8 mouse cellular contexts compared by ENCODE assay signal in genomic region chr3:32817357-32818326, GRCm38 (mm10). TPM values are rescaled to one million over a fixed set of nuclear protein-coding genes. Genes with fewer than 3 reads are reported as not detected.
DNase-seq lines count a peak whose midpoint lies in the region; ATAC-seq and TF ChIP-seq lines count a peak whose summit lies in the region.

Gene Usp13 (plus strand): TSS chr3:32817546.

- TF ChIP-seq POLR2A in ES-Bruce4 (IDR thresholded peaks at IDR 0.05; ENCODE audit: insufficient read depth, low read length): no peak
- no peak for TF ChIP-seq POLR2A in lung, adult 2 months (IDR thresholded peaks at IDR 0.05; ENCODE audit: borderline replicate concordance, extremely low read depth, low read depth, low read length)

- no peaks in the 10 kb centered on the region for H3K9me3 ChIP-seq in ES-Bruce4 (replicated peaks; ENCODE audit: control insufficient read depth, insufficient read depth, low read length, poor library complexity, severe bottlenecking)
- H3K9me3 ChIP-seq in forebrain, postnatal 0 days (ENCODE audit: low read length): no peaks in the 10 kb centered on the region

- no peak within 1 kb of the TSS for H3K27ac ChIP-seq in ES-Bruce4 (ENCODE audit: insufficient read depth, low read length)
- peak within 1 kb of the TSS; percentile 93 for H3K27ac ChIP-seq in forebrain, postnatal 0 days (ENCODE audit: low read depth, low read length)

- TF ChIP-seq EP300 in ES-Bruce4 (IDR thresholded peaks at IDR 0.05; ENCODE audit: insufficient read depth, low read depth, low read length): no peak

- H3K4me3 ChIP-seq in ES-Bruce4 (ENCODE audit: low read depth, low read length): peak within 1 kb of the TSS; percentile 78
- H3K4me3 ChIP-seq in forebrain, postnatal 0 days (ENCODE audit: low read depth, low read length): peak within 1 kb of the TSS; percentile 61
- H3K4me3 ChIP-seq in lung, adult 2 months (replicated peaks; ENCODE audit: extremely low read depth, low read depth, low read length): peak within 1 kb of the TSS; percentile 76

- peaks cover 1% of the 10 kb centered on the region for H3K27me3 ChIP-seq in ES-Bruce4 (ENCODE audit: control insufficient read depth, insufficient read depth, low read length, poor library complexity, severe bottlenecking)
- H3K27me3 ChIP-seq in forebrain, postnatal 0 days (ENCODE audit: insufficient read depth, low read length): no peaks in the 10 kb centered on the region

- DNase-seq in cerebellum, adult 18-20 months: peak; percentile 71 to 82
- DNase-seq in forebrain, postnatal 0 days: peak; percentile 77
- peak; percentile 65 for DNase-seq in heart, postnatal 25 days (ENCODE audit: low spot score)
- peak; percentile 31 to 54 for DNase-seq in layer of hippocampus, adult 8-10 months (ENCODE audit: low spot score in 2 of 2)
- peak; percentile 68 for DNase-seq in lung, adult 2 months
- DNase-seq in ovary, postnatal 36 days (ENCODE audit: low spot score): peak; percentile 75

- intact Hi-C loops in heart, postnatal 25 days (cut with DNase I): loop anchor here (5.0 kb wide), 1 partner anchor 65 kb away; no protein-coding TSS in a partner anchor

- TF ChIP-seq CTCF in ES-Bruce4 (IDR thresholded peaks at IDR 0.05; ENCODE audit: low read depth, low read length): no peak
- TF ChIP-seq CTCF in forebrain, postnatal 0 days (IDR thresholded peaks at IDR 0.05; ENCODE audit: low read depth): peak; percentile 64
- TF ChIP-seq CTCF in lung, adult 2 months (IDR thresholded peaks at IDR 0.05; ENCODE audit: insufficient read depth, low read length): no peak

- peak within 1 kb of the TSS; percentile 77 for H3K4me2 ChIP-seq in forebrain, postnatal 0 days (ENCODE audit: low read depth)

- H3K4me1 ChIP-seq in ES-Bruce4 (ENCODE audit: control insufficient read depth, insufficient read depth, low read length): peaks cover 2% of the 10 kb centered on the region
- 0 out of 2 replicates have a peak, but pooled peaks cover 4% of the 10 kb centered on the region for H3K4me1 ChIP-seq in forebrain, postnatal 0 days (ENCODE audit: insufficient read depth)
- H3K4me1 ChIP-seq in lung, adult 2 months (ENCODE audit: control insufficient read depth, insufficient read depth, low read length): no peaks in the 10 kb centered on the region; the same call in 1 of the 2 replicates

- no peaks in the 10 kb centered on the region for H3K36me3 ChIP-seq in ES-Bruce4 (ENCODE audit: control insufficient read depth, insufficient read depth, low read length, poor library complexity, severe bottlenecking)
- H3K36me3 ChIP-seq in forebrain, postnatal 0 days (ENCODE audit: insufficient read depth): no peaks in the 10 kb centered on the region

- 4% methylated on average over 83 of the region's 84 CpGs for WGBS in forebrain, postnatal 0 days
- WGBS in lung, adult 2 months: 1% methylated on average over 81 of the region's 84 CpGs

- peak; percentile 89 for ATAC-seq in forebrain, postnatal 0 days
- no peak for ATAC-seq in granulocyte monocyte progenitor cell, adult 5-6 weeks (replicated peaks; ENCODE audit: poor library complexity, severe bottlenecking)

- peak within 1 kb of the TSS; percentile 73 for H3K9ac ChIP-seq in ES-Bruce4 (ENCODE audit: low read depth, poor library complexity, severe bottlenecking)
- H3K9ac ChIP-seq in forebrain, postnatal 0 days: peak within 1 kb of the TSS; percentile 75

RNA-seq across cellular contexts. Expression of gene Usp13, which starts in this region (rescaled TPM):
- 4.0 and 5.5 TPM in 2 replicates for polyA plus RNA-seq in ES-Bruce4 (2011; ENCODE audit: insufficient read depth, insufficient read length, low read depth, missing spikeins)
- total RNA-seq in forebrain, postnatal 0 days (2014; rRNA removed): 8.2 and 8.4 TPM in 2 replicates
- polyA plus RNA-seq in forebrain, postnatal 0 days (2015; fragmentation: Nextera tagmentation; extraction: Ambion mirVana): 7.2 and 11.9 TPM in 2 replicates
- total RNA-seq in heart, postnatal 25 days (2021): 100 to 1,000 TPM; 194 to 199 TPM
- 10 to 100 TPM; 18.7 to 22.9 (median 20.5) TPM for total RNA-seq in layer of hippocampus, adult 8-10 months (2022)
- polyA plus RNA-seq in lung, adult 2 months (2012; rRNA removed): 3.3 and 5.5 TPM in 2 replicates
- total RNA-seq in granulocyte monocyte progenitor cell, adult 5-6 weeks (2014; fragmentation: Nextera tagmentation): not detected in 2 replicates
- total RNA-seq in granulocyte monocyte progenitor cell, adult 5-6 weeks (2017): not detected in 2 replicates

Comparison
In these comparisons a context has a peak if more than half of its experiments do, and no peak if none do; other contexts are left out.
1. RNA of gene Usp13 (total RNA-seq): 194 to 199 TPM in heart, postnatal 25 days; 18.7 to 22.9 TPM in layer of hippocampus, adult 8-10 months, 8.2 to 8.4 TPM in forebrain, postnatal 0 days and not detected in granulocyte monocyte progenitor cell, adult 5-6 weeks; every median in the first group is over 4 times any median in the second.
2. Peak in every context shown above with its lines, with median percentiles within 50 percentile points of each other: H3K4me3 ChIP-seq and DNase-seq.